Mouse (Mus musculus) thymus, postnatal 0 days (tissue): ENCODE results near the gene Zfp317. TPM values are rescaled to one million over a fixed set of nuclear protein-coding genes. Genes with fewer than 3 reads are reported as not detected.
"Not testable (repeated sequence)": the region's sequence is repeated elsewhere in the genome, so short reads cannot be mapped to it uniquely, and the experiment has no call there.

Experiments
- DNase-seq: peaks from one replicate; pipeline ENCODE4 v3.0.0-alpha.2; 2015; ENCODE audit warnings: low spot score
- polyA plus RNA-seq: library from polyadenylated mRNA; unstranded; fragments of >200 nt; fragmentation: Nextera tagmentation; extraction: Ambion mirVana; gene quantifications from 2 replicates; pipeline ENCODE4 v1.2.1, GENCODE M21; 2015

The Zfp317 gene
- 16.5 and 18.1 TPM in 2 replicates for polyA plus RNA-seq

- peak; percentile 98 for DNase-seq
These were observed at the start of gene Zfp317 for GRCm38 (mm10) chr9:19621843-19622822. Gene Zfp317, plus strand, starts transcription at chr9:19622102.

- DNase-seq = no peak
These were observed 39.6 kb upstream of the Zfp317 start, which contains the start of gene Olfr855 for GRCm38 (mm10) chr9:19582317-19582716. Gene Olfr855, plus strand, starts transcription at chr9:19582617.

GRCm38 (mm10) chr9:19621297-19621696, 605 bp upstream of the Zfp317 start:
- no peak for DNase-seq

- no peak for DNase-seq
These were observed 7.7 kb downstream of the Zfp317 start for GRCm38 (mm10) chr9:19629574-19629973.

GRCm38 (mm10) chr9:19645193-19645592, 23.3 kb downstream of the Zfp317 start:
- no peak for DNase-seq

- no peak for DNase-seq
These were observed 68.4 kb downstream of the Zfp317 start for GRCm38 (mm10) chr9:19690281-19690680.

GRCm38 (mm10) chr9:19691426-19691825, 69.5 kb downstream of the Zfp317 start:
- no peak for DNase-seq

GRCm38 (mm10) chr9:19692430-19692829, 70.5 kb downstream of the Zfp317 start:
- DNase-seq = no peak

GRCm38 (mm10) chr9:19694285-19694684, 72.4 kb downstream of the Zfp317 start:
- not testable (repeated sequence) for DNase-seq

- DNase-seq = not testable (repeated sequence)
These were observed 73.0 kb downstream of the Zfp317 start for GRCm38 (mm10) chr9:19694898-19695379.

Other genes with a start within 250 kb of the Zfp317 start
- not detected in 2 replicates for gene Olfr847, start 243.4 kb upstream of the Zfp317 start, polyA plus RNA-seq
- not detected in 2 replicates for gene Olfr849, start 181.8 kb upstream of the Zfp317 start, polyA plus RNA-seq
- gene Olfr850, start 143.9 kb upstream of the Zfp317 start, polyA plus RNA-seq = not detected in 2 replicates
- not detected in 2 replicates for gene Olfr851, start 128.8 kb upstream of the Zfp317 start, polyA plus RNA-seq
- not detected in 2 replicates for gene Olfr853, start 81.0 kb upstream of the Zfp317 start, polyA plus RNA-seq
- not detected in 2 replicates for gene Olfr854, start 54.7 kb upstream of the Zfp317 start, polyA plus RNA-seq
- gene Olfr855, start 39.5 kb upstream of the Zfp317 start, polyA plus RNA-seq = not detected in 2 replicates
- not detected in 2 replicates for gene Olfr857, start 87.3 kb downstream of the Zfp317 start, polyA plus RNA-seq
- not detected in 2 replicates for gene Olfr58, start 158.2 kb downstream of the Zfp317 start, polyA plus RNA-seq
- gene Olfr859, start 182.8 kb downstream of the Zfp317 start, polyA plus RNA-seq = not detected in 2 replicates
- not detected in 2 replicates for gene Olfr860, start 227.6 kb downstream of the Zfp317 start, polyA plus RNA-seq